Comparison of ENCODE assay signal across 29 mouse cellular contexts in the genomic region with DNA sequence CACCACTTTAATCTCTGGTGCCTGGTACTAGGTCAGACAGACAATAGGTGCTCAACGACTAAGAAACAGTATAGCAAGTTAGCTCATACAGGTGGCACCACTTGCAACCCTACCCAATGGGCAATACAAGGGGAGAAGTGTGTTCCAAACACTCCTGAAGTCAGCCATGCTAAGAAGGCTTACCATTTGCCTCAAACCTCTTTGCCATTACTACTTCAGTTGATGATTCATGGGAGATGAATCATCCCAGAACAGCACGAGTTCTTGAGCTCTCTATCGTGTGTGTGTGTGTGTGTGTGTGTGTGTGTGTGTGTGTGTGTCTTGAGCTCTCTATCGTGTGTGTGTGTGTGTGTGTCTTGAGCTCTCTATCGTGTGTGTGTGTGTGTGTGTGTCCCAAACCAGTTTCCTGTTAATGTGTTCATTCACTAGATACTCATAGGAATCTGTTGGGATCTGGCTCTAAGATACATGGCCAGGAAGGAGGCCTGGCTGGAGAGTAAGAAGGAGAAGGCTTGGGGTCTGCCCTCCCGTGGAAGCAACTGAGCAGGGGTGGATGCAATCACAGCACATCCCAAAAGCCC.
DNase-seq lines count a peak whose midpoint lies in the region.
"Had no signal": no experiment of that assay in that cellular context is flagged by ENCODE, and none has a peak within 500 bp of the region (broad histone marks: within the 10 kb centered on the region; RNA-seq: fewer than 3 reads in every experiment).

No protein-coding gene starts in this region.

- H3K4me1 ChIP-seq in limb, embryonic 10.5 days, result 0 out of 2 replicates have a peak, but pooled peaks cover 3% of the 10 kb centered on the region
- H3K4me1 ChIP-seq: embryonic facial prominence, embryonic 10.5 days; embryonic facial prominence, embryonic 13.5 days; forebrain, embryonic 12.5 days; forebrain, embryonic 15.5 days; heart, embryonic 12.5 days; heart, embryonic 15.5 days had no signal

- DNase-seq in adrenal gland, adult 2 months, result peak; percentile 35
- no peak for DNase-seq in adrenal gland, postnatal 10 days
- peak; percentile 55 for DNase-seq in heart, adult 11 months
- no peak for DNase-seq in heart, postnatal 4 days
- DNase-seq in NIH3T3 (ENCODE audit: low read depth), result peak; percentile 79
- DNase-seq in layer of hippocampus, adult 11-12 months (ENCODE audit: low spot score), result no peak
- no peak for DNase-seq in spleen, adult 12 weeks (ENCODE audit: low spot score)
- no peak for DNase-seq in limb, embryonic 10.5 days (ENCODE audit: low spot score)
- DNase-seq: cerebellum, adult 11 months; cerebellum, adult 9-11 months; cerebellum, postnatal 36 days; embryo, embryonic 11 days; gastrocnemius, adult 2 months; gastrocnemius, postnatal 14 days; heart, adult 18-20 months; heart, postnatal 10 days; heart, postnatal 36 days; kidney, adult 18-20 months had no signal

- no peak overlapping the region for H3K27ac ChIP-seq in limb, embryonic 10.5 days
- H3K27ac ChIP-seq: embryonic facial prominence, embryonic 10.5 days; embryonic facial prominence, embryonic 13.5 days; forebrain, embryonic 12.5 days; forebrain, embryonic 15.5 days; gastrocnemius, adult 2 months; heart, embryonic 15.5 days; hindbrain, embryonic 14.5 days; hindbrain, postnatal 0 days had no signal

- H3K36me3 ChIP-seq in limb, embryonic 10.5 days, result no peaks in the 10 kb centered on the region
- H3K36me3 ChIP-seq: embryonic facial prominence, embryonic 10.5 days; embryonic facial prominence, embryonic 13.5 days; forebrain, embryonic 12.5 days; forebrain, embryonic 15.5 days; G1E; heart, embryonic 12.5 days; heart, embryonic 15.5 days had no signal

- no peaks in the 10 kb centered on the region for H3K9me3 ChIP-seq in limb, embryonic 10.5 days (replicated peaks)
- H3K9me3 ChIP-seq: embryonic facial prominence, embryonic 10.5 days; embryonic facial prominence, embryonic 13.5 days; forebrain, embryonic 12.5 days; forebrain, embryonic 15.5 days; G1E; heart, embryonic 12.5 days; heart, embryonic 15.5 days had no signal

- no peak overlapping the region for H3K4me3 ChIP-seq in limb, embryonic 10.5 days
- H3K4me3 ChIP-seq: embryonic facial prominence, embryonic 10.5 days; embryonic facial prominence, embryonic 13.5 days; erythroblast, embryonic 14.5 days; forebrain, embryonic 12.5 days; forebrain, embryonic 15.5 days; gastrocnemius, adult 2 months; heart, embryonic 12.5 days; heart, embryonic 15.5 days had no signal

- no peaks in the 10 kb centered on the region for H3K27me3 ChIP-seq in limb, embryonic 10.5 days (ENCODE audit: low read depth, poor library complexity, severe bottlenecking)
- H3K27me3 ChIP-seq: CH12.LX; embryonic facial prominence, embryonic 13.5 days; forebrain, embryonic 12.5 days; forebrain, embryonic 15.5 days; heart, embryonic 12.5 days; heart, embryonic 15.5 days had no signal

- WGBS in limb, embryonic 10.5 days, result 84% methylated on average over 6 of the region's 6 CpGs

Comparison
In these comparisons a context has a peak if more than half of its experiments do, and no peak if none do; other contexts are left out.
1. DNase-seq: peak in adrenal gland, adult 2 months (single experiment), heart, adult 11 months (single experiment) and NIH3T3 (single experiment); none in adrenal gland, postnatal 10 days (single experiment), heart, postnatal 4 days (single experiment), layer of hippocampus, adult 11-12 months (single experiment), spleen, adult 12 weeks (single experiment) and limb, embryonic 10.5 days (single experiment).